Mouse (Mus musculus) megakaryocyte, embryonic 14.5 days (primary cell): ENCODE measurements at regions not wholly inside any gene's neighbourhood (a gene's known extent, or its start where the extent isn't known, plus 50 kb on each side); places are given as distances from the start of the nearest gene placed in this dataset.

Experiments used
- FLI1 ChIP-seq: IDR thresholded peaks from 2 replicates; pipeline ENCODE4 v1.6.1; 2012; ENCODE audit warnings: low read length, inconsistent platforms, mixed read lengths
- GATA1 ChIP-seq: IDR thresholded peaks from 3 replicates; pipeline ENCODE4 v1.6.1; 2012; ENCODE audit warnings: mixed read lengths, low read length, inconsistent platforms, borderline replicate concordance

DNA sequence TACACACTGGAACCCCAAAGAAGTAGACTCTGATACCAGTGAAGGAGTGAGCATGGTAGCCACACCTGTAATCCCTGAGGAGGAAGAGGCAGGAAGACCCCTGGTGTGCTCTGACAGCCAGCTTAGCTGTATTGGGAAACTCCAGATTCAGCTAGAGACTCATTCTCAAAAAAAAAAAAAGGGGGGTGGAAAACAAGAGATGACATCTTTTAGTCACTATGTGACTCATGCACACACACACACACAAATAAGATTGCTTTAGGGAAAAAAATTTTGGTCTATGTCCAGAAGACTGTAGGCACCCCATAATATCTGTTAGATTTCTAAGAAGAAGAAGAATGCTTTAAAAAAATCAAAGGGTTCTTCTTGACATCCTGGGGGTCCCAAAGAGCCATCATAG lies 287.6 kb downstream of the Tns1 start:
- TF ChIP-seq GATA1 (no peak), FLI1 (no peak)
